Mouse (Mus musculus) embryonic facial prominence, embryonic 15.5 days (tissue): Measurements from ENCODE around the gene Vmn1r1. TPM values are rescaled to one million over a fixed set of nuclear protein-coding genes. Genes with fewer than 3 reads are reported as not detected.
A peak's percentile ranks its signal among the peaks of the same experiment; 100 is the strongest.
"Not testable (repeated sequence)": the region's sequence is repeated elsewhere in the genome, so short reads cannot be mapped to it uniquely, and the experiment has no call there.

Experiments used
- ATAC-seq: fragments of 200-750 bp; cut with Nextera tagmentation; 2 replicates; pipeline ENCODE4 v1.8.0; 2017; ENCODE audit warnings: low read depth, moderate TSS enrichment; ENCODE audit not compliant: insufficient number of reproducible peaks, low FRiP score, low TSS enrichment
- H3K27ac ChIP-seq: fragments of 300-500 bp; sonication (generic); replicated peaks from 2 replicates; pipeline ENCODE4 v1.5.1; 2015; ENCODE audit warnings: mild to moderate bottlenecking, inconsistent platforms
- H3K27me3 ChIP-seq: fragments of 300-500 bp; sonication (generic); 2 replicates; pipeline ENCODE4 v1.6.1; 2015; ENCODE audit warnings: inconsistent platforms
- H3K36me3 ChIP-seq: fragments of 300-500 bp; sonication (generic); 2 replicates; pipeline ENCODE4 v1.6.1; 2015; ENCODE audit warnings: mild to moderate bottlenecking, inconsistent platforms
- H3K4me1 ChIP-seq: fragments of 300-500 bp; sonication (generic); 2 replicates; pipeline ENCODE4 v1.6.1; 2015; ENCODE audit warnings: inconsistent platforms
- H3K4me2 ChIP-seq: fragments of 300-500 bp; sonication (generic); replicated peaks from 2 replicates; pipeline ENCODE4 v1.6.1; 2015; ENCODE audit warnings: mild to moderate bottlenecking, inconsistent platforms
- H3K4me3 ChIP-seq: fragments of 300-500 bp; sonication (generic); replicated peaks from 2 replicates; pipeline ENCODE4 v1.5.1; 2015; ENCODE audit warnings: mild to moderate bottlenecking, inconsistent platforms
- H3K9ac ChIP-seq: fragments of 300-500 bp; sonication (generic); 2 replicates; pipeline ENCODE4 v1.6.1; 2015; ENCODE audit warnings: inconsistent platforms
- H3K9me3 ChIP-seq: fragments of 300-500 bp; sonication (generic); replicated peaks from 2 replicates; pipeline ENCODE4 v1.6.1; 2016; ENCODE audit warnings: inconsistent platforms
- WGBS: fragments of 180-500 bp; shearing (Covaris S2); methylation state at CpG from one replicate; pipeline ENCODE4 v1.1.7; 2015; 5-methylcytosine and 5-hydroxymethylcytosine counted together
- polyA plus RNA-seq: library from polyadenylated mRNA; unstranded; fragments of >200 nt; fragmentation: Nextera tagmentation; extraction: Ambion mirVana; gene quantifications from 2 replicates; pipeline ENCODE4 v1.2.1, GENCODE M21; 2015

Vmn1r1 gene
- not detected in 2 replicates for polyA plus RNA-seq

DNA sequence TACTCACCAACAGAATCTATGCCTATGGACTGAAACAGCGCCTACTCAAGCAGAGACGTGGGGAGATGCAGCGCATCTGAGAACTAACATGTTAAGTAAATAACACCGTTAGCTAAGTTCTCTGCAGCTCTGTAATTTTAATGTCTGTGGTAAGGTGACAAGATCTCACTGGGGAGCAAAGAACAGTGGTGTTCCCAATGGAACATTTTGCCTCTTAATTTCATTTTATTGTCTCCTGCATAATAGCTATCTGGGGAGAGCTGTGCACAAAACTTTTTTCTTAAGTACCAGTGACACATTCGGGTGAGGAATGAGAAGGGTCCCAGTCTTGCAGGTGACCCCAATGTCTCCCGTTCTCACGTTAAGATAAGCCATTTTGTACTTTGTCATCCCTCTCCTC, at the start of gene Vmn1r1:
Vmn1r1 (minus strand) TSS at position 101 of the 400 bp plus-strand sequence.
- no peak within 1 kb of the TSS for H3K4me3 ChIP-seq
- H3K4me2 ChIP-seq, result no peak within 1 kb of the TSS
- no peaks in the 10 kb centered on the region for H3K9me3 ChIP-seq
- no peaks in the 10 kb centered on the region for H3K36me3 ChIP-seq
- H3K9ac ChIP-seq, result no peak within 1 kb of the TSS
- no peaks in the 10 kb centered on the region for H3K4me1 ChIP-seq
- no peak for ATAC-seq
- H3K27ac ChIP-seq, result no peak within 1 kb of the TSS
- H3K27me3 ChIP-seq, result no peaks in the 10 kb centered on the region
- WGBS, result 88% methylated on average over 7 of the region's 7 CpGs

- WGBS, result 76% methylated on average over 2 of the region's 2 CpGs
- no peak for ATAC-seq
- H3K4me2 ChIP-seq, result no peak overlapping the region
- H3K9me3 ChIP-seq, result no peaks in the 10 kb centered on the region
- no peaks in the 10 kb centered on the region for H3K4me1 ChIP-seq
- H3K4me3 ChIP-seq, result no peak overlapping the region
- H3K27ac ChIP-seq, result no peak overlapping the region
- no peaks in the 10 kb centered on the region for H3K27me3 ChIP-seq
- H3K36me3 ChIP-seq, result no peaks in the 10 kb centered on the region
- no peak overlapping the region for H3K9ac ChIP-seq
These were observed 46.0 kb upstream of the Vmn1r1 start for GRCm38 (mm10) chr1:182210322-182210721.

- no peaks in the 10 kb centered on the region for H3K27me3 ChIP-seq
- no peak overlapping the region for H3K4me2 ChIP-seq
- no peak for ATAC-seq
- no peak overlapping the region for H3K4me3 ChIP-seq
- 69% methylated on average over 1 of the region's 1 CpGs for WGBS
- H3K27ac ChIP-seq, result no peak overlapping the region
- no peak overlapping the region for H3K9ac ChIP-seq
- H3K36me3 ChIP-seq, result no peaks in the 10 kb centered on the region
- H3K9me3 ChIP-seq, result no peaks in the 10 kb centered on the region
- H3K4me1 ChIP-seq, result no peaks in the 10 kb centered on the region
These were observed 28.3 kb upstream of the Vmn1r1 start for GRCm38 (mm10) chr1:182192581-182192980.

GRCm38 (mm10) chr1:182191816-182192545, 27.7 kb upstream of the Vmn1r1 start:
- H3K36me3 ChIP-seq, result no peaks in the 10 kb centered on the region
- no peak overlapping the region for H3K9ac ChIP-seq
- no peaks in the 10 kb centered on the region for H3K27me3 ChIP-seq
- H3K4me1 ChIP-seq, result no peaks in the 10 kb centered on the region
- no peaks in the 10 kb centered on the region for H3K9me3 ChIP-seq
- H3K27ac ChIP-seq, result no peak overlapping the region
- H3K4me3 ChIP-seq, result no peak overlapping the region
- no peak overlapping the region for H3K4me2 ChIP-seq
- ATAC-seq, result no peak
- WGBS, result 71% methylated on average over 10 of the region's 10 CpGs

DNA sequence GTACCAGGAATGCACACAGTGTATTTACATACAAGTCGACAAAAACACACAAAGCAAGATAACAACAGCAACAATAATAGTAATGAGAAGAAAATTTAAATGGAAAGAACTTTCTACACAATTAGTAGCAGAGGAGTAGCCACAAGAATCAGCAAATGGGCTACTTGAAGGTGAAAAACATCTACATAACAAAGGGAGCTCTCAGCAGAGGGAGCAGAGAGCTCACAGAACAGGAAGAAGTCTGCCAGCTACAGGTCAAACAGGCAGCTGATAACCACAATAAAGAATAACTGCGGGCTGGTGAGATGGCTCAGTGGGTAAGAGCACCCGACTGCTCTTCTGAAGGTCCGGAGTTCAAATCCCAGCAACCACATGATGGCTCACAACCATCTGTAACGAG, 26.9 kb upstream of the Vmn1r1 start:
- Histone ChIP-seq H3K36me3 (no peaks in the 10 kb centered on the region), H3K4me1 (no peaks in the 10 kb centered on the region), H3K4me2 (no peak overlapping the region), H3K9me3 (no peaks in the 10 kb centered on the region), H3K9ac (no peak overlapping the region), H3K27me3 (no peaks in the 10 kb centered on the region), H3K4me3 (no peak overlapping the region), H3K27ac (no peak overlapping the region)
- no peak for ATAC-seq
- 79% methylated on average over 5 of the region's 5 CpGs for WGBS

DNA sequence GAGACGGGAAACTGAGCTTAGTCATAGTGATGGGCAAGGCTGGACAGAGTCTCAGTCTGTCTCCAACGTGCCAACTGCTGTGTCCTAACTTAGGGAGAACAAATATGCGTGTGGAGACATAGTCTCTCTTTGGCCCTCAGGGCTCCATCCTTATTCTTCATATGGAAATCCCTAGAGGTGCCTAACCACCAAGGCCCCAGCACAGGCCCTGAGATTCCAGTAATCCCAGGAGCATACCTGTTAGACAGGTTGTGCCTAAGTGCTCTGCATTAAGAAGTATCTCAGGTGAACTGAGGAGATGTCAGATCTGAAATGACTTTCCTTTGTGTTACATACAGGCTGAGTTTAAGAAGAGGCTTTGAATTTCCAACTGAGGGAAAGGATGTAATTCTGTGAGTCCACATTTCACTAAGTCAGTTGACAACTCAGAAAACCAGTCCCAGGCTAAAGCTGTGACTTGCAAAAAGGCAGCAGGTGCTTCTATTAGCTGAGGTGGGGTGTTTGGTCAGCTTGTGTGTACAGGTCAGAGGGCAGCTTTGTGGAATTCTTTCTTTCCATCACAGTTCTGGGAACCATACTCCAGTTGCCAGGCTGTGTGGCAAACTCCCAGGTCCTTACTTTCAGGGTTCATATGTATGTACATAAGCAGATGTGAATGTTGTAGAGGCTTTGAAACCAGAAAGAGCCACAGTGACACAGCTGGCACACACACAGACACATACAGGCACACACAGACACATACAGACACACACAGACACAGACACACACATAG, 25.6 kb upstream of the Vmn1r1 start:
- H3K27ac ChIP-seq, result peak overlapping the region; percentile 58; the same call in 1 of the 2 replicates
- H3K4me2 ChIP-seq, result no peak overlapping the region
- H3K27me3 ChIP-seq, result no peaks in the 10 kb centered on the region
- no peak overlapping the region for H3K9ac ChIP-seq
- no peak overlapping the region for H3K4me3 ChIP-seq
- ATAC-seq, result no peak
- H3K9me3 ChIP-seq, result no peaks in the 10 kb centered on the region
- WGBS, result 52% methylated on average over 3 of the region's 3 CpGs
- no peaks in the 10 kb centered on the region for H3K4me1 ChIP-seq
- H3K36me3 ChIP-seq, result no peaks in the 10 kb centered on the region

DNA sequence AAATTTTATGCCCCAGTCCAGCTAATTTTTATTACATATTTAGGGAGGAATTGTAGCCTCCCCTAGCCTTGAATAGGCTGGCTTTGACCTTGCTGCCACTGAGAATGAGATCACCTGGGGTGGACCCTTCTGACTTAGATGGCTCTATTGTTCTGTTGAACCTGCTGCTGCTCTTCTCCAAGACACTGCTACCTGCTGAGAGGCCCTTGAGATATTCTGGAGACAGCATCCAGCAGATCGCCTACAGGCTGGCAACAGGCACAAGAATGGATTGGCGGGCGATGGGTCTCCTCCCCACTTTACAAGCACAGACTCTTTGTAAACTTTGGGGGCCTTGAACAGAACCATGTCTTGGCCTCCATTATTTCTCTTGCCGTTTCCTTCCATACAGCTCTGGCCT, 18.2 kb upstream of the Vmn1r1 start:
- H3K4me1 ChIP-seq, H3K27me3 ChIP-seq, ATAC-seq, H3K36me3 ChIP-seq, H3K9me3 ChIP-seq, H3K4me3 ChIP-seq, H3K27ac ChIP-seq, H3K4me2 ChIP-seq, H3K9ac ChIP-seq: not testable (repeated sequence)
- WGBS, result 67% methylated on average over 4 of the region's 4 CpGs

DNA sequence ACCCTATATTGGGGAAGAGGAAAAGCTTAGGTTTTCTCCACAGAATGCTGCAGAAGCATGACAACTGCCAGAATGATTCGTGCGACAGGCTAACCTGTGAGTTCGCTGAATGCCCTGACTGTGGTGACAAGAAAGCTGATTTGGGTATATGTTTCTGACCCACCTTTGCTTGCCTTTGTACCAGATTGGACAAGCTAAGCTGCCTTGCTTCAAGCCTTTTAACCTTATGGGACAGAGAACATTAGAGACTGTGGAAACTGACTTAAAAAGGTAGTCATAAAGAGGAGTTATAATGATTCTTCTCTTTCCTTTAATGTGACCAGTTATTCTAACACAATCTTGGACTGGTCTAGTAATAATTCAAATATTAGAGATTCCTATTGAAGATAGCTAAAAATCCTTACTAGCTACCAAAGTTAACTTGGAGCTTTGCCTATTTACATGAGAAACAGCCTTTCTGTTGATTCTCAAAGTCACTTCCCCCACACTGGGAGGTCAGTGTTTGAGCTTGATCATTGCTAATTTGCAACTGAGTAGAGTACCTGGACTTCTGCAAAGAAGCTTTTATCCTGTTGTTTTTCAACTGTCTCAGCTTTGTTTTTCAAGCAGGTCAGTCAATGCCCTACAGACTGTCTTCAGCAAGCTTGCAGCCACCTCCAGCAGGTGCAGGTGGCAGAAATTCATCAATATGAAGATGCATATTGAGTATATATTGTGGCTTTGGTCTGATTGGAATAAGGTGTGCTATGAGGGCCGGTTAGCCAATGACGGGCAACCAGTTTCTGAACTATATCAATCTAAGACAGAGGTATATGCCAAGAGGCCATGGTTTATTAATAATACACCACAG, 17.4 kb upstream of the Vmn1r1 start:
- H3K4me1 ChIP-seq, result no peaks in the 10 kb centered on the region
- H3K36me3 ChIP-seq, result no peaks in the 10 kb centered on the region
- H3K27me3 ChIP-seq, result no peaks in the 10 kb centered on the region
- ATAC-seq, result no peak
- no peak overlapping the region for H3K4me3 ChIP-seq
- H3K9ac ChIP-seq, result no peak overlapping the region
- no peak overlapping the region for H3K4me2 ChIP-seq
- H3K9me3 ChIP-seq, result no peaks in the 10 kb centered on the region
- H3K27ac ChIP-seq, result no peak overlapping the region
- WGBS, result 62% methylated on average over 5 of the region's 5 CpGs

GRCm38 (mm10) chr1:182176985-182177384, 12.7 kb upstream of the Vmn1r1 start:
- H3K4me2 ChIP-seq, H3K9ac ChIP-seq, H3K9me3 ChIP-seq, H3K27ac ChIP-seq, H3K4me1 ChIP-seq, ATAC-seq, H3K27me3 ChIP-seq, H3K36me3 ChIP-seq, H3K4me3 ChIP-seq: not testable (repeated sequence)
- 94% methylated on average over 19 of the region's 19 CpGs for WGBS

DNA sequence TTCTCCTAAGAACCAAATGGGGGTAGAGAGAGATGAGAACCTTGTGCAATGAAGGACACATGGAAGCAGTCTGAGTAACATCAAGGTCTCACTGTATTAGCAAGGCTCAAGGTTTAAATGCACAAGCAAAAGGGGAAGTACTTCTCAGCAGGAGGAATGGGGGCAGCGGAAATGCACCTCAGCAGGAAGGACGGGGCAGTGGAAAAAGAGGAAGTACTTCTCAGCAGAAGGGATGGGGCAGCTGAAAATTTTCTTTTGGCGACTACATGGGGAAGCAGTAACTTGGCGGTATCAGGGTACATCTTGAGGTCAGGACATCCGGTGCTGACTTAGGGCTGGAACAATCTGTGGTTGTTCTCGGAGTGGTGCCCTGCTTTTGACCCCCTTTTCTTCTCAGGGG, 5.9 kb upstream of the Vmn1r1 start:
- not testable (repeated sequence) for H3K27ac ChIP-seq, H3K9ac ChIP-seq, H3K9me3 ChIP-seq, H3K4me2 ChIP-seq, H3K4me3 ChIP-seq, H3K27me3 ChIP-seq, H3K4me1 ChIP-seq, H3K36me3 ChIP-seq, ATAC-seq
- 82% methylated on average over 6 of the region's 6 CpGs for WGBS

DNA sequence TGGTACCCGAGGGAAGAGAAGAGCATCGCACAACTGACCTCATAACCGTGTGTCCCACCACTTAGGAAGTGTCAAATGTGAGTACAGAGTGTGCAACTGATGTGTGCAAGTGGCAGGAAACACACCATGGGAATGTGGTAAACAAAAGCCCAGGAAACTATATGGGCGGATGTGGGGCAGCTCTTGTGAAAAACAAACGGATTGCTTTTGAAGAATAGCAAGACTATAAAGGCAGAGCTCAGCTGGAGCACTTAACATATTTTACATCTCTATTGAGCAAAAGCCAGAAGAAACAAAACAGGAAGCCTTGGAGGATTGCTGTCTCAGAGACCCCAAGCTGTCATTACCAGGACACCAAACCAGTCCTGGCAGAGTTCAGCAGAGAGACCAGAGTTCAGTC, 1.3 kb downstream of the Vmn1r1 start:
- H3K27ac ChIP-seq, result no peak overlapping the region
- H3K27me3 ChIP-seq, result no peaks in the 10 kb centered on the region
- H3K4me3 ChIP-seq, result no peak overlapping the region
- WGBS, result 39% methylated on average over 5 of the region's 5 CpGs
- no peak overlapping the region for H3K4me2 ChIP-seq
- no peaks in the 10 kb centered on the region for H3K4me1 ChIP-seq
- ATAC-seq, result no peak
- H3K9ac ChIP-seq, result no peak overlapping the region
- H3K9me3 ChIP-seq, result no peaks in the 10 kb centered on the region
- H3K36me3 ChIP-seq, result no peaks in the 10 kb centered on the region
